Mouse (Mus musculus): ENCODE data around the gene Spon1. TPM values are rescaled to one million over a fixed set of nuclear protein-coding genes. Genes with fewer than 3 reads are reported as not detected.

Spon1 gene
- total RNA-seq, 2 experiments from 2014 or later = 68.1 to 68.6 TPM

- no peak for TF ChIP-seq CTCF (conservative IDR thresholded peaks at IDR 0.05)
- no peak for DNase-seq (ENCODE audit: low spot score in 2 of 2)
- Histone ChIP-seq H3K4me3 (no peak overlapping the region; the same call in 1 of the 2 replicates), H3K27ac (peak overlapping the region; percentile 30)
Observed at GRCm38 (mm10) chr7:114087341-114087740, 321.5 kb downstream of the Spon1 start.

- TF ChIP-seq CTCF (conservative IDR thresholded peaks at IDR 0.05) = no peak
- H3K4me3 ChIP-seq = no peak overlapping the region; the same call in 1 of the 2 replicates
- DNase-seq (ENCODE audit: low spot score in 2 of 2) = no peak
- peak overlapping the region; percentile 30 for H3K27ac ChIP-seq
Observed at GRCm38 (mm10) chr7:114087986-114088385, 322.2 kb downstream of the Spon1 start.

DNA sequence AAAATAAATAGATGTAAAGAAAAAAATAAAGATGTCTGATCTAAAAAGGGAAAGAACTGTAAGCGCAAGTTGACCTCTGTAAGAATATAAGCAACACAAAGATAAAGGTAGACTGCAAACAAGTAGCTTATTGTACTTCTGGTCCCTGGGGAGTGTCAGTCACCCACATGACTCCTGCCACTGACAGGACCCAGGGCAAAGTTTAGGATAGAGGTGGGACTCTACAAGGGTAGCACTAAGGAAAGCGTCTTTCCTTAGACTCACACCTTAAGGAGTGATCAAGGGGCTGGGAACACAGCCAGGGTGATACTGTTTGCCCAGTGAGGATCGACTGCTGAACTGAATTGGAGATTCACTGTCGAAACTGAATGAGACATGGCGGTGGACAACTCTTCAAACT is 323.1 kb downstream of the Spon1 start:
- TF ChIP-seq CTCF (conservative IDR thresholded peaks at IDR 0.05) = no peak
- H3K27ac ChIP-seq = no peak overlapping the region
- H3K4me3 ChIP-seq = no peak overlapping the region
- no peak for DNase-seq (ENCODE audit: low spot score in 2 of 2)

DNA sequence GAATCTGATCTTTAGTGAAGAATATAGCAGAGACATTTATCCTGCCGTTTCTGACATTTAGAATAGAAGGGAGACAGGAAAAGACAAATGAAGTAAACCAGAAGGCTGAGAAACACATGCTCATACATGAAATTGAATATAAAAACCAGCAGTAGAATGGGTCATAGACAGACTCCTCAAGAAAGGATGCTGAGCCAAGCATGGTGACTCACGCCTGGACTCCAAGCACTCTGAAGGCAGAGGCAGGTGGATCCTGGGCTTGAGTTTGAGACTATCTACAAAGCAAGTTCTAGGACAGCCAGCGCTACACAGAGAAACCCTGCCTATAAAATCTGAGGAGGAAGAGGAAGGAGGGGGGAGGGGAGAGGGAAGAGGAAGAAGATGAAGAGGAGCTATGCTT is 324.4 kb downstream of the Spon1 start:
- no peak for DNase-seq (ENCODE audit: low spot score in 2 of 2)
- H3K27ac ChIP-seq = peak overlapping the region; percentile 43; the same call in 1 of the 2 replicates
- no peak for TF ChIP-seq CTCF (conservative IDR thresholded peaks at IDR 0.05)
- H3K4me3 ChIP-seq = no peak overlapping the region

GRCm38 (mm10) chr7:114090892-114091545 is 325.2 kb downstream of the Spon1 start:
- H3K4me3 ChIP-seq = no peak overlapping the region
- no peak for DNase-seq (ENCODE audit: low spot score in 2 of 2)
- no peak for TF ChIP-seq CTCF (conservative IDR thresholded peaks at IDR 0.05)

More at GRCm38 (mm10) chr7:114090892-114091545, 325.2 kb downstream of the Spon1 start:
- H3K27ac ChIP-seq = peak overlapping the region; percentile 43; the same call in 1 of the 2 replicates
